Mouse (Mus musculus): Measurements from ENCODE around the gene Pld1.

DNA sequence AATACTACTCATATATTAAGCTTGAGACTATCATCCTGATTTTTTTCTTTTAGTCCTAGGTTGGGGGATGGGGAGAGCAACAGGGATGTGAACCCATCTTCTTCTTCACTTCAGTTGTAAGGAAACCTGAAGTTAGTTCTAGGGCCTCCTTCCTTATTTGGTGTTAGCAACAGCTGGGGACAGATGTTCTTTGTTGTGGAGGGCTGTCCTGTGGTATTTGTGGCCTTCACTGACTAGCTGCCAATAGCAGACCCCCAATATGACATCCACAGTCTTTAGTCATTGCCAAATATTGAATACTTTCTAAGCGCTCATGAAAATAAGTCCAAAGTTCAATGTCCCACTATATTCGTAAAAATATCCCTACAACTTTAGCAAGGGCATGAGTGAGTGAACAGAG is 111.0 kb downstream of the Pld1 start:
- TF ChIP-seq CTCF (IDR thresholded peaks at IDR 0.05; ENCODE audit: low read depth) (no peak), EP300 (optimal IDR thresholded peaks at IDR 0.05) (no peak)
